Mouse (Mus musculus): Measurements from ENCODE around the gene Mtx1. TPM values are rescaled to one million over a fixed set of nuclear protein-coding genes. Genes with fewer than 3 reads are reported as not detected.
A peak's percentile ranks its signal among the peaks of the same experiment; 100 is the strongest.
"Not testable (repeated sequence)": the region's sequence is repeated elsewhere in the genome, so short reads cannot be mapped to it uniquely, and the experiment has no call there.

The Mtx1 gene
- polyA plus RNA-seq, 1 experiment from 2014 or later: 232 TPM

DNA sequence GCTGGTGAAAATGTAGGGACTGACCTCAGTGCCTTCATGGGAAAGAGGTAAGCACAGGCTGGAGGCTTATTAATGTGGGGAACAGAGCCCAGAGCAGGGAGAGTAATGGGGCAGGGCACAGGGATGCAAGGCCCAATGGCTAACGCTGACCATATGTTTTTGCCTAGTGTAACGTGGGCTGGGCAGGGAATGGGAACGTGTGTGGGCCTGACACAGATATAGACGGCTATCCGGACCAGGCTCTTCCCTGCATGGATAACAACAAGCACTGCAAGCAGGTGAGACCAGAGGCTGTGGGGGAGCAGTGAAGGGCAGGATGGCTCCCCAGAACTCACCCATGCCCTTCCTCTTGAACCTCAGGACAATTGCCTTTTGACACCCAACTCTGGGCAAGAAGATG lies 5.7 kb downstream of the Mtx1 start:
- 73% methylated on average over 5 of the region's 5 CpGs for WGBS
- DNase-seq (ENCODE audit: low spot score): no peak
- Histone ChIP-seq H3K27ac (0 out of 2 replicates have a peak overlapping the region, but pooled peaks have one; percentile 12), H3K9me3 (no peaks in the 10 kb centered on the region), H3K4me3 (no peak overlapping the region), H3K4me1 (replicated peaks) (peaks cover 91% of the 10 kb centered on the region), H3K36me3 (peaks cover 81% of the 10 kb centered on the region), H3K27me3 (ENCODE audit: insufficient read depth, poor library complexity, severe bottlenecking) (no peaks in the 10 kb centered on the region)

DNA sequence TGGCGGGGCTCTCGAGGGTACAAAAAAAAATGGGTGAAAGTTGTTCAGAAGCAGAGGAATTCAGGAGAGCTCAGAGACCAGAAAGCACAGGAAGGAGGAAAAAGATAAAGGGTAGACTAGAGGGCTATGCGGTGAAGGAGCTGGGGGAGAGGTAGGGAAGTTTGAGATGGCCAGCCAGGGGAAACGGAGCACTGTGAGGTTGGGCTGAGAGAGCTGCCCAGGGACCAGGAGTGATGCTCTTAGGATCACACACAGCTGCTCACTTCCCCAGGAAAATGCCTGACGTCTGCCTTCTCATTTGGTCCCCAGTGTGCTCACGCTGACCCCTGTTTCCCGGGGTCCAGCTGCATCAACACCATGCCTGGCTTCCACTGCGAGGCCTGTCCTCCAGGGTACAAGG lies 7.3 kb downstream of the Mtx1 start:
- peak; percentile 29 for DNase-seq (ENCODE audit: low spot score)
- peaks cover 69% of the 10 kb centered on the region for H3K36me3 ChIP-seq
- no peaks in the 10 kb centered on the region for H3K27me3 ChIP-seq (ENCODE audit: insufficient read depth, poor library complexity, severe bottlenecking)
- 57% methylated on average over 8 of the region's 8 CpGs for WGBS
- H3K27ac ChIP-seq: peak overlapping the region; percentile 19
- no peak overlapping the region for H3K4me3 ChIP-seq
- H3K9me3 ChIP-seq: no peaks in the 10 kb centered on the region
- peaks cover 91% of the 10 kb centered on the region for H3K4me1 ChIP-seq (replicated peaks)

DNA sequence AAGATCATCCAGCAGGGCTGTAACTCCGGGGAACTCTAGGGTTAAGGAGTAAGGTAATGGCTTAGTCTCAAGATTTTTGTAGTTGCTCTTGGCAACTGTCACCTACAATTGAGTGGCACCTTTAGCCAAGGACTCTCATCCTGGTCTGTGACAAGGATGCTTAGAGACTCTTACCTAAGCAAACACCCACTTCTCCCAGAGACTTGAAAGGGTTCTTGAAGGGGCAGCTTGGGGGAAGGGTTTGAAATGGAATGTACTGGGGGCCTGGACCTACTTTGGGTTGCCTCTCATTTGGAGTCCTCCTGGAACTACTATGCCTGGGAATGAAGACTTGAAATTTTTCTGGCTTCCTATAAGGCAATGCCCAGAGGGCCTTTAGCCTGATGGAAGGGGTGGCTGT lies 8.6 kb downstream of the Mtx1 start:
- Histone ChIP-seq H3K27me3 (ENCODE audit: insufficient read depth, poor library complexity, severe bottlenecking) (no peaks in the 10 kb centered on the region), H3K4me1 (replicated peaks) (peaks cover 86% of the 10 kb centered on the region), H3K4me3 (no peak overlapping the region), H3K36me3 (peaks cover 56% of the 10 kb centered on the region), H3K9me3 (no peaks in the 10 kb centered on the region), H3K27ac (peak overlapping the region; percentile 43)
- DNase-seq (ENCODE audit: low spot score): no peak
- WGBS: 87% methylated on average over 1 of the region's 1 CpGs

DNA sequence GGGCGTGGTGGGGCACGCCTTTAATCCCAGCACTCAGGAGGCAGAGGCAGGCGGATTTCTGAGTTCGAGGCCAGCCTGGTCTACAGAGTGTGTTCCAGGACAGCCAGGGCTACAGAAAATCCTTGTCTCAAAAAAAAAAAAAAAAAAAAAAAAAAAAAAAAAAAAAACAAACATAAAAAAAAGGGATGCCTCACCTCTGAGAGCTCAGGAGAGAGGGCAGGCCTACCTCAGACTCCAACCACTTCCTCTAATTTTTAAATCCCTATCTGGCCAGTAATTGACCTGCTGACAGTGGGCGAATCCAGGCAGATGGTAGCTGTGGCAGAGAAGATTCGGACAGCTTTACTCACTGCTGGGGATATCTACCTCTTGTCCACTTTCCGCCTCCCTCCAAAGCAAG lies 10.5 kb downstream of the Mtx1 start:
- DNase-seq (ENCODE audit: low spot score); H3K9me3 ChIP-seq; H3K27me3 ChIP-seq (ENCODE audit: insufficient read depth, poor library complexity, severe bottlenecking): not testable (repeated sequence)
- WGBS: 74% methylated on average over 7 of the region's 7 CpGs
- Histone ChIP-seq H3K4me1 (replicated peaks) (peaks cover 83% of the 10 kb centered on the region), H3K36me3 (peaks cover 38% of the 10 kb centered on the region), H3K4me3 (peak overlapping the region; percentile 68; the same call in 1 of the 2 replicates), H3K27ac (peak overlapping the region; percentile 50; the same call in 1 of the 2 replicates)

DNA sequence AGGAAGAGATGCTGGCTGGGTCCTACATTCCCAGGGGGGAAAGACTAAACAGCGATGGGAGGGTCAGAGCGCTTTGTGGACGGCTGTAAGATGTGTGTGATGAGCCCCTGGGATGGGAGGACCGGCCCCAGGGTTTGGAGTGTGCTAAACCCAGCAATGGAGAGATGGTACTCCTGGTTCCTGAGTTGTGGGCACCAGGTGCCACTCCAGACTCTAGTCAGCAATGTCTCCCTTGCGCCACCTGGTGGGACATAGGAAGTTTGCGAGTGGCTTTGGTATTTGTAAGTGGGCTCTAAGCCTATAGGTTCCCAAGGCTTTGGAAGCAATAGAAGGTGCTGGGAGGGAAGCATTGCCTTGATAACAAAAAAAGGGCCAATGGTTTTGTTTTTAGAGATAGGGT lies 11.0 kb downstream of the Mtx1 start:
- Histone ChIP-seq H3K9me3 (no peaks in the 10 kb centered on the region), H3K27me3 (ENCODE audit: insufficient read depth, poor library complexity, severe bottlenecking) (no peaks in the 10 kb centered on the region), H3K4me3 (peak overlapping the region; percentile 68), H3K36me3 (peaks cover 37% of the 10 kb centered on the region), H3K4me1 (replicated peaks) (peaks cover 77% of the 10 kb centered on the region), H3K27ac (peak overlapping the region; percentile 98)
- 0% methylated on average over 6 of the region's 6 CpGs for whole genome bisulfite sequencing
- peak; percentile 88 for DNase-seq (ENCODE audit: low spot score)

DNA sequence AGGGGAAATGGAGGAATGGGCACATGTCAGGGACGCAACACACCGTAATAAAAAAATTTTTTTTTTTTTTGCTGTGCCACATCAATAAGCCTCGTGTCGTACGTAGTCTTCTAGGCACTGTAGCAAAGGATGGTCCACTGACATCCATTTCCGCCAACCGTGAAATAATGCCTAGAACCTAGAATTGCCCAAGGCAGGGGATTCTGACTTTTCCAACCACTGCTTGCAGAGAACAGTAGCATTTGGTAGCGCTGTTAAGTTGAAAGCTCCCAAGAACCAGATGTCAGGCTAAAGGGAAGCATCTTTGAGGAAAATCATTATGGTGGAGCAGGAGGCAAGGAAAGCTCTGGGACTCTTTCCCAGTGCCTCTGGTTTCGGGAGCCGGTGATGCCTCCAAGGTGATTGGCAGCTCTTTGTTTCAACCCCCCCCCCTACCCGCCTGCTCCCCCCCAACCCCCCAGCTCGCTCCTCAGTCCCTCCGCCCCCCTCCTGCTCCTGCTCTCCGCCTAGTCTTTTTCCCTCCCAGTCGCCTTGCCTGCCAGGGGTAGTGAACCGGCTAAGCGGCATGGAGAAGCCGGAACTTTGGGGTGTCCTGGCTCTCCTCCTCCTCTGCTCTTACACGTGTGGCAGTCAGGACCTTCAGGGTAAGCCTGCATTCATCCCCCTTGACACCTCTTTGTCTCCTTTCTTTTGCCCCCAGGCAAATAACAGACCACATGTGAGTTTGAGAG lies 12.0 kb downstream of the Mtx1 start, which contains the start of gene Thbs3:
TSS of gene Thbs3 (plus strand) at position 500 of the 731 bp plus-strand sequence.
- peaks cover 39% of the 10 kb centered on the region for H3K36me3 ChIP-seq
- under 1% methylated on average over 19 of the region's 19 CpGs for WGBS
- peak within 1 kb of the TSS; percentile 98 for H3K27ac ChIP-seq
- peak; percentile 81 for DNase-seq (ENCODE audit: low spot score)
- peak within 1 kb of the TSS; percentile 68 for H3K4me3 ChIP-seq
- H3K9me3 ChIP-seq: no peaks in the 10 kb centered on the region
- peaks cover 69% of the 10 kb centered on the region for H3K4me1 ChIP-seq (replicated peaks)
- H3K27me3 ChIP-seq (ENCODE audit: insufficient read depth, poor library complexity, severe bottlenecking): no peaks in the 10 kb centered on the region

DNA sequence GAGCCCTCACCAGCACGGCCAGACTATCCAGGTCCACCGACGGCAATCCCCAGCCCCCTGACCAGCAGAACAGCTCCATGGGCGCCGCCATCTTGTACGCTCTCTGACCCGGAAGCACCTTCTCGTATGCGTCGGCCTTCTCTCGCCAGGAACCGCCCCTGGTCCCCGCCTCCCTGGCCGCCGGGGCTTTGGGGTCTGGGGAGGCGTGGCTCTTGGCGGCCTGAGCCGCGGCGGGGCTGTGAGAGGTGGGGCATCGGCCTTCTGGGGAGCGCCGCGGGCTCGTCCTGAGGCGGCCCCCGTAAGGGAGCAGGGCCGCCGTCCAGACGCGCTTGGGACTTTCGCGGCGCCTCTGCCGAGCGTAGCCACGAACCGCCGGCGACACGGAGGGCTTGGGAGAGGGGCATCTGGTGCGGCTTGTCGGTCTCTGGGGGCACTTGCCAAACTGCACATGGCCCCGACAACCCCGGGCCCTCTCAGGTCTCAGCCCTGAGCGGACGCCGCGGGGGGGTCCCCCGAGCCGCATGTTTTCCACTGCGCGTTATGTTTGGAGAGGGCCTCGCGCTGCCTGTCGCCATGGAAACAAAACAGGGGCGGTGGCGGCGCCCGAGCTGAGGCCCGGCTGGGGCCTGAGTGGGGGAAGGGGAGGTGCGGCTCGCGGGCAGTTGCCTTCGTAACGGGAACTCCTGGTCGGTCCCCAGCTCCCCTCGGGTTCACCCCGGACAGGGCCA lies 12.9 kb downstream of the Mtx1 start:
- H3K27me3 ChIP-seq (ENCODE audit: insufficient read depth, poor library complexity, severe bottlenecking): no peaks in the 10 kb centered on the region
- WGBS: under 1% methylated on average over 69 of the region's 69 CpGs
- no peaks in the 10 kb centered on the region for H3K9me3 ChIP-seq
- peak overlapping the region; percentile 98 for H3K27ac ChIP-seq
- peak; percentile 94 for DNase-seq (ENCODE audit: low spot score)
- H3K4me3 ChIP-seq: peak overlapping the region; percentile 68
- peaks cover 61% of the 10 kb centered on the region for H3K4me1 ChIP-seq (replicated peaks)
- peaks cover 39% of the 10 kb centered on the region for H3K36me3 ChIP-seq

DNA sequence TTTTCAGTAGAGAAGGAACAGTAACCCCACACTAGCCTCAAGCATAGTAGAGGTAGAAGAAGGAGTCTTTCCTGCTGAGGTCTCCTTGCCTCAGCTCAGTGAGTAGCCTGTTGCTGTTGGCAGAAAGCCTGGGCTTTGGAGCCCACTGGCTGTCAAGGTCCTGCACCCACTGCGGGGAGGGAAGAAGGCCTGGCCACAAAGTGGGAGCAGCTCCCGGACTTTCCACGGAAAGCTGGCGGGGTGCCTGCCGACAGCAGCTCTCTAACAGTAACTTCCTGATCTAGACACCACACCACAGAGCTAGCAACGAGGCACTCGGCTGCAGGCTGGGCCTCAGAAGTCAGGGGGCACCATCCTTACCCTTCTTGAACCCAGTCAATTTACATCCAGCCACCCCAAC lies 16.2 kb downstream of the Mtx1 start:
- Histone ChIP-seq H3K9me3 (no peaks in the 10 kb centered on the region), H3K4me3 (no peak overlapping the region), H3K36me3 (peaks cover 56% of the 10 kb centered on the region), H3K27ac (no peak overlapping the region), H3K27me3 (ENCODE audit: insufficient read depth, poor library complexity, severe bottlenecking) (no peaks in the 10 kb centered on the region), H3K4me1 (replicated peaks) (peaks cover 30% of the 10 kb centered on the region)
- no peak for DNase-seq (ENCODE audit: low spot score)
- 89% methylated on average over 7 of the region's 7 CpGs for whole genome bisulfite sequencing

DNA sequence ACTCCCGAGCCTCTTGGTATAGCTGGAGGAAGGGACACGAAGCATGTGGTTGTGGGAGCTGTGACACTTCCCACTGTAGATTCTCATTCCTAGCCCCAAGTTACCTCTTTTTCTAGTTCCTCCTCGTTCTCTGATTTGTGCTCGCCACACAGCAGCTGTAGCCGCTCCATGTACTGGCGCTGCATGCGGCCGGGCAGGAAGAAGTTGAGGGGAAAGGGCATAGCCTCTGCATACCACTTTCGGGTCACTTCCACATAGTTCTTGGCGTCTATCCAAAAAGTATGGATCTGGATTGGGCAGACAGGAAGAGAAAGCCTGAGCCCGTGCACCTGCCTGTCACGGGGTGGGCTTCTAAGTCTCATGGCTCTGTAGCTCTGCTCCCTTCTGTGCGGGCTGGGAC lies 16.7 kb downstream of the Mtx1 start:
- peaks cover 24% of the 10 kb centered on the region for H3K4me1 ChIP-seq (replicated peaks)
- H3K9me3 ChIP-seq: no peaks in the 10 kb centered on the region
- 92% methylated on average over 13 of the region's 13 CpGs for WGBS
- DNase-seq (ENCODE audit: low spot score): no peak
- H3K36me3 ChIP-seq: peaks cover 61% of the 10 kb centered on the region
- no peaks in the 10 kb centered on the region for H3K27me3 ChIP-seq (ENCODE audit: insufficient read depth, poor library complexity, severe bottlenecking)
- H3K27ac ChIP-seq: no peak overlapping the region
- H3K4me3 ChIP-seq: no peak overlapping the region

DNA sequence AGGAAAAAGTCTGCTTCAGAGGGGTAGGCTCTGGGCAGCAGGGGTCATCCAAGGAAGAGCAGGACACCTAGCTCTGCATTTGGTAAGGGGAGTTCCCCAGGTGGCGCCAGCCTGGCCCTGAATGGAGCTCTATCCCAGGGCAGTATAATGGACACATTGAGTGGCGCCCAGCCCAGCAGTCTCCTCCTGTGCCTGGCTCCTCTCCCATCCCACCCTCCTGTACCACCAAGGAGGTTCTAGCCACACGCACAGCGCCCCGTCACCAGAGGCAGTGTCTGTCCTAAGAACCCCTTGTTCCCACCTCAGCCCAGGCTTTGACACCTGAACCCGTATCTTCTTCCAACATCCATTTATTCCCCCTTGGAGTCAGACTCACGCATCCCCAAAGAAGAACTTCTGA lies 17.2 kb downstream of the Mtx1 start:
- peaks cover 20% of the 10 kb centered on the region for H3K4me1 ChIP-seq (replicated peaks)
- peaks cover 66% of the 10 kb centered on the region for H3K36me3 ChIP-seq
- no peak overlapping the region for H3K27ac ChIP-seq
- no peaks in the 10 kb centered on the region for H3K9me3 ChIP-seq
- no peak overlapping the region for H3K4me3 ChIP-seq
- H3K27me3 ChIP-seq (ENCODE audit: insufficient read depth, poor library complexity, severe bottlenecking): no peaks in the 10 kb centered on the region
- no peak for DNase-seq (ENCODE audit: low spot score)
- 90% methylated on average over 7 of the region's 7 CpGs for WGBS

DNA sequence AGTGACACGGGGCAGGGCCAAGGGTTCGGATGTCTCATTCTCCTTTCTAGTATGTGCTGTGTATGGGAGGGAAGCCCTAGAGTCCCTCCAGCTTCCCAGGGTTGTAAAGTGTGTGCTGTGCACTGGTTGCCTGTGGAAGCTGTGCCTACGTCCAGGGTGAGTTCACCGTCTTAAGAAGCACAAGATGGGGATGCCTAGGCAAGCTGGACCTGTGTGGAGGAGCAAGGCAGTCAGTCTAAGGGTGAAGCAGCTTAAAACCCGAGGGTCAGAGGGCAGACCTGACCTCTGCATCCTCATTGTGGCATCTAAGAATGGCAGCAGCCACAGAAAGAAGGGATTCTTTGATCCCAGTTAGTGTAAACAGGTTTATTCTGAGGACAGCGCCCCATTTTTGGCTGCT lies 18.2 kb downstream of the Mtx1 start:
- DNase-seq (ENCODE audit: low spot score): no peak
- H3K36me3 ChIP-seq: peaks cover 72% of the 10 kb centered on the region
- 91% methylated on average over 6 of the region's 6 CpGs for WGBS

DNA sequence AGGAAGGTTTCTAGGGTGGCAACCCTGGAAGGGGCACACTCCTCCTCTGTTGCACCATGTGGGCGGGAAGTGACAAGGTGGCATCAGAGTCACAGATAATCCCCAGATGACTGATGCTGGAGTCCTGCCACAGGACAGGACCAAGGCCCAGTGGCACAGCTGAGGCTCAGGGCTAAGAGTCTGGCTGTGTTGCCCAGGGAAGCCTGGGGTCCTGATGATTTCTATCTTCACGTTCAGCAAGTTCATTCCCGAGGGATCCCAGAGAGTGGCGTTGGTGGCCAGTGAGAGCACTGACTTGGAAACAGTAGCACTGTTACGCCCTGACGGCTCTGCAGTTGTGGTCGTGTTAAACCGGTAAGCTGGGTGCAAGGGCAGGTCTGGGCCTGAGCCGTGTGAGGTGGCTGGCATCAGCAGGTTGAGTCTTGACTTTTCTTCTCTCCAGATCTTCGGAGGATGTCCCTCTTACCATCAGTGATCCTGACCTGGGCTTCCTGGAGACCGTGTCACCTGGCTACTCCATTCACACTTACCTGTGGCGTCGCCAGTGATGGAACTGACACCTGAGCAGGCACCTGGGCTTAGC lies 18.7 kb downstream of the Mtx1 start:
- Histone ChIP-seq H3K27ac (no peak overlapping the region), H3K9me3 (no peaks in the 10 kb centered on the region), H3K36me3 (peaks cover 72% of the 10 kb centered on the region), H3K27me3 (ENCODE audit: insufficient read depth, poor library complexity, severe bottlenecking) (no peaks in the 10 kb centered on the region), H3K4me3 (no peak overlapping the region), H3K4me1 (replicated peaks) (peaks cover 16% of the 10 kb centered on the region)
- DNase-seq (ENCODE audit: low spot score): no peak
- WGBS: 95% methylated on average over 13 of the region's 13 CpGs

More for the DNA sequence above, 18.2 kb downstream of the Mtx1 start:
- Histone ChIP-seq H3K9me3 (no peaks in the 10 kb centered on the region), H3K27me3 (ENCODE audit: insufficient read depth, poor library complexity, severe bottlenecking) (no peaks in the 10 kb centered on the region), H3K4me1 (replicated peaks) (peaks cover 14% of the 10 kb centered on the region), H3K27ac (no peak overlapping the region), H3K4me3 (no peak overlapping the region)

DNA sequence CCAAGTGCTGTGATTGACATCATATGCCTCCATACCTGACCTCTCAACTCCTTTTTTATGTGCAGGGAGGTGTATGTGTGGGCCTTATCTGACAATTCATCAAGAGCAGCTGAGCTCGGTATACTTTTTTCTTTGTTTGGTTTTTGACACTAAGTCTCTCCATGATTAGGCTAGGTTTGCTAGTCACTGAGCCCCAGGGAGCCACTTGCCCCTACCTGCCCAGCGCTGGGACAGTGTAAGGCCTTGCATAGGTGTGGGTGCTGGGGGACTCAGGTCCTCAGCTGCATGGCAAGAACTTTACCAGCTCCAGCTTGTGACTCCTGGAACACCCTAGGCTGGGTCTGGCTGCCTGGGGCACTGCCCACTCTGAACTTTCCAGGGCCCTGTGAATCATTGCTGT lies 20.2 kb downstream of the Mtx1 start:
- no peak overlapping the region for H3K4me3 ChIP-seq
- no peak for DNase-seq (ENCODE audit: low spot score)
- peaks cover 72% of the 10 kb centered on the region for H3K36me3 ChIP-seq
- H3K27ac ChIP-seq: no peak overlapping the region
- peaks cover 9% of the 10 kb centered on the region for H3K4me1 ChIP-seq (replicated peaks)
- WGBS: 89% methylated on average over 2 of the region's 2 CpGs
- no peaks in the 10 kb centered on the region for H3K27me3 ChIP-seq (ENCODE audit: insufficient read depth, poor library complexity, severe bottlenecking)
- no peaks in the 10 kb centered on the region for H3K9me3 ChIP-seq

All from hindbrain, embryonic 10.5 days (tissue).